Mouse (Mus musculus) C2C12 (cell line): Measurements from ENCODE around the gene Gm7029.
"Not testable (repeated sequence)": the region's sequence is repeated elsewhere in the genome, so short reads cannot be mapped to it uniquely, and the experiment has no call there.

ENCODE experiments used
- CEBPB ChIP-seq: IDR thresholded peaks from one replicate; pipeline ENCODE4 v1.6.1; 2011; ENCODE audit warnings: low read depth, mild to moderate bottlenecking, control low read depth, moderate library complexity
- CTCF ChIP-seq: IDR thresholded peaks from one replicate; pipeline ENCODE4 v1.5.1; 2011; ENCODE audit not compliant: control insufficient read depth, insufficient read depth, insufficient read length
- FOSL1 ChIP-seq: IDR thresholded peaks from one replicate; pipeline ENCODE4 v1.8.0; 2011; ENCODE audit warnings: mild to moderate bottlenecking, low read length; ENCODE audit not compliant: poor library complexity, insufficient read depth, severe bottlenecking
- MAX ChIP-seq: IDR thresholded peaks from one replicate; pipeline ENCODE4 v1.6.1; 2011; ENCODE audit warnings: mild to moderate bottlenecking, control low read depth
- MYOD1 ChIP-seq: IDR thresholded peaks from one replicate; pipeline ENCODE4 v1.6.1; 2011; ENCODE audit warnings: low read depth; ENCODE audit not compliant: control insufficient read depth, insufficient read length
- MYOG ChIP-seq: IDR thresholded peaks from one replicate; pipeline ENCODE4 v1.6.1; 2011; ENCODE audit not compliant: control insufficient read depth, insufficient read length; ENCODE audit errors: extremely low read depth
- USF1 ChIP-seq: IDR thresholded peaks from one replicate; pipeline ENCODE4 v1.6.1; 2011; ENCODE audit warnings: low read depth, mild to moderate bottlenecking, control low read depth, moderate library complexity

DNA sequence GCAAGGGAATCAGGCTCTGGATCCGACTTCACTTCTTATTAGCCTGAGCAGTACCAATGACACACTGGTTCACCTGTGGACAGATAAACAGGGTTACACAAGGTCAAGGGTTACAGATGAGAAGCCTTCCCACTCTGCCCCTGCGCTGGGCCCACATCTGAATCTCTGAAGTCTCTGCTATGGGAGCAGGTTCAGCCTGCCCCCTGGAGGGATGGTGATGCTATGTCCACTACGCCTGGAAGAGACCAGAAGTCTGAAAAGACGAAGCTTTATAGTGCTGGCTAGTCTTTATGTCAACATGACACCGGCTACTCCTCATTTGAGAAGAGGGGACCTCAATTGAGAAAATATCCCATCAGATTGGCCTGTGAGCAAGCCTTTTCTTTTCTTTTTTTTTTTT lies 2.2 kb downstream of the Gm7029 start:
- TF ChIP-seq CTCF, USF1, MAX, MYOG, FOSL1, MYOD1, CEBPB: not testable (repeated sequence)
